Comparison of ENCODE assay signal across 22 mouse cellular contexts in genomic region chr1:87291416-87291815, GRCm38 (mm10). TPM values are rescaled to one million over a fixed set of nuclear protein-coding genes. Genes with fewer than 3 reads are reported as not detected.
DNase-seq lines count a peak whose midpoint lies in the region; ATAC-seq lines count a peak whose summit lies in the region.
"Had no signal": no experiment of that assay in that cellular context is flagged by ENCODE, and none has a peak within 500 bp of the region (broad histone marks: within the 10 kb centered on the region; RNA-seq: fewer than 3 reads in every experiment).

No protein-coding gene starts in this region.

- H3K27me3 ChIP-seq in intestine, embryonic 15.5 days (replicated peaks), result no peaks in the 10 kb centered on the region
- H3K27me3 ChIP-seq: heart, embryonic 13.5 days; limb, embryonic 13.5 days; midbrain, embryonic 12.5 days had no signal

- intact Hi-C loops in left cerebral cortex, postnatal 4 days (cut with DNase I), result loop anchor here (5.0 kb wide), 1 partner anchor 44 kb away; no protein-coding TSS in a partner anchor
- intact Hi-C loops in left cerebral cortex, postnatal 14 days (cut with DNase I), result loop anchor here (5.0 kb wide), 1 partner anchor 44 kb away; no protein-coding TSS in a partner anchor

- ATAC-seq in intestine, embryonic 15.5 days, result no peak
- ATAC-seq: forebrain, postnatal 0 days; liver, embryonic 12.5 days had no signal

- peak; percentile 58 for DNase-seq in adrenal gland, postnatal 10 days
- no peak for DNase-seq in adrenal gland, adult 18-20 months (ENCODE audit: low spot score in 2 of 2)
- peak; percentile 28 to 43 for DNase-seq in heart, adult 9 months (ENCODE audit: low spot score in 2 of 2)
- no peak for DNase-seq in heart, adult 11 months
- peak; percentile 13 for DNase-seq in left cerebral cortex, postnatal 4 days
- no peak for DNase-seq in left cerebral cortex, postnatal 14 days (ENCODE audit: low spot score in 2 of 2)
- peak; percentile 62 for DNase-seq in brain, adult 2 months (ENCODE audit: low read depth, low spot score)
- DNase-seq: cerebellum, adult 9-10 months; forebrain, postnatal 0 days; gastrocnemius, postnatal 14 days; kidney, adult 11 months; layer of hippocampus, postnatal 36 days; lung, adult 18-20 months; lung, postnatal 10 days; thymus, postnatal 25 days had no signal

- no peaks in the 10 kb centered on the region for H3K36me3 ChIP-seq in intestine, embryonic 15.5 days
- H3K36me3 ChIP-seq: heart, embryonic 13.5 days; hindbrain, embryonic 10.5 days; limb, embryonic 13.5 days; liver, embryonic 12.5 days; midbrain, embryonic 12.5 days had no signal

- 74% methylated on average over 8 of the region's 8 CpGs for WGBS in intestine, embryonic 15.5 days

- 0 out of 2 replicates have a peak, but pooled peaks cover 4% of the 10 kb centered on the region for H3K4me1 ChIP-seq in intestine, embryonic 15.5 days (replicated peaks)
- H3K4me1 ChIP-seq: limb, embryonic 13.5 days; liver, embryonic 12.5 days; midbrain, embryonic 12.5 days had no signal

- no peak overlapping the region for H3K4me2 ChIP-seq in intestine, embryonic 15.5 days (replicated peaks)
- H3K4me2 ChIP-seq: heart, embryonic 13.5 days; limb, embryonic 13.5 days; liver, embryonic 12.5 days; midbrain, embryonic 12.5 days had no signal

- no peaks in the 10 kb centered on the region for H3K9me3 ChIP-seq in intestine, embryonic 15.5 days
- H3K9me3 ChIP-seq: heart, embryonic 13.5 days; hindbrain, embryonic 10.5 days; limb, embryonic 13.5 days; liver, embryonic 12.5 days; midbrain, embryonic 12.5 days had no signal

- H3K9ac ChIP-seq in intestine, embryonic 15.5 days, result no peak overlapping the region
- H3K9ac ChIP-seq: forebrain, postnatal 0 days; heart, embryonic 13.5 days; limb, embryonic 13.5 days; liver, embryonic 12.5 days; midbrain, embryonic 12.5 days had no signal

- H3K4me3 ChIP-seq in intestine, embryonic 15.5 days (replicated peaks), result no peak overlapping the region
- H3K4me3 ChIP-seq: heart, embryonic 13.5 days; hindbrain, embryonic 10.5 days; limb, embryonic 13.5 days; liver, embryonic 12.5 days; midbrain, embryonic 12.5 days had no signal

- H3K27ac ChIP-seq in intestine, embryonic 15.5 days, result no peak overlapping the region
- H3K27ac ChIP-seq: heart, embryonic 13.5 days; hindbrain, embryonic 10.5 days; limb, embryonic 13.5 days; liver, embryonic 12.5 days; midbrain, embryonic 12.5 days had no signal

RNA-seq across cellular contexts. Expression of gene Efhd1, which starts 27.3 kb away (rescaled TPM):
- 100 to 1,000 TPM; 121 to 185 TPM for total RNA-seq in adrenal gland, postnatal 10 days (2021)
- 100 to 1,000 TPM; 329 to 423 TPM for total RNA-seq in adrenal gland, adult 18-20 months (2021)
- total RNA-seq in left cerebral cortex, postnatal 4 days (2021), result 1 to 10 TPM; 1.5 to 2.0 TPM
- 1 to 10 TPM; 4.8 to 6.3 TPM for total RNA-seq in left cerebral cortex, postnatal 14 days (2021)
- 0.08 and 0.57 TPM in 2 replicates for polyA plus RNA-seq in intestine, embryonic 15.5 days (2015; fragmentation: Nextera tagmentation; extraction: Ambion mirVana)
- total RNA-seq: common myeloid progenitor, adult 5-6 weeks had no signal
- polyA plus RNA-seq: liver, embryonic 12.5 days had no signal

RNA-seq across cellular contexts. Expression of gene Gigyf2, which starts 35.4 kb away (rescaled TPM):
- 10 to 100 TPM; 57.5 to 70.6 TPM for total RNA-seq in adrenal gland, postnatal 10 days (2021)
- total RNA-seq in adrenal gland, adult 18-20 months (2021), result 100 to 1,000 TPM in 1 of 2 experiments, 10 to 100 TPM in 1; 79.7 to 101 TPM
- 10 to 100 TPM; 85.4 to 94.2 TPM for total RNA-seq in left cerebral cortex, postnatal 4 days (2021)
- total RNA-seq in left cerebral cortex, postnatal 14 days (2021), result 10 to 100 TPM; 81.0 to 82.5 TPM
- 46.8 and 47.5 TPM in 2 replicates for polyA plus RNA-seq in intestine, embryonic 15.5 days (2015; fragmentation: Nextera tagmentation; extraction: Ambion mirVana)

Comparison
In these comparisons a context has a peak if more than half of its experiments do, and no peak if none do; other contexts are left out.
1. DNase-seq: peak in adrenal gland, postnatal 10 days (single experiment), heart, adult 9 months (2 of 2), left cerebral cortex, postnatal 4 days (single experiment) and brain, adult 2 months (single experiment); none in adrenal gland, adult 18-20 months (0 of 2), heart, adult 11 months (single experiment) and left cerebral cortex, postnatal 14 days (0 of 2).
2. RNA of gene Efhd1, which starts 27.3 kb away (total RNA-seq): 329 to 423 TPM in adrenal gland, adult 18-20 months and 121 to 185 TPM in adrenal gland, postnatal 10 days; 4.8 to 6.3 TPM in left cerebral cortex, postnatal 14 days and 1.5 to 2.0 TPM in left cerebral cortex, postnatal 4 days; every median in the first group is over 10 times any median in the second.